Mouse (Mus musculus) ES-E14 (cell line): Measurements from ENCODE around the gene Kcng4. TPM values are rescaled to one million over a fixed set of nuclear protein-coding genes. Genes with fewer than 3 reads are reported as not detected.

Experiments
- DNase-seq: peaks from one replicate; pipeline ENCODE4 v3.0.0-alpha.2; 2013; ENCODE audit warnings: low read depth, low spot score
- H3K27ac ChIP-seq: 2 replicates; pipeline ENCODE4 v1.5.1; 2012; ENCODE audit warnings: low read depth, mild to moderate bottlenecking, low read length, moderate library complexity, mixed read lengths; ENCODE audit not compliant: poor library complexity, insufficient read depth, severe bottlenecking
- H3K36me3 ChIP-seq: 2 replicates; pipeline ENCODE4 v1.6.1; 2012; ENCODE audit warnings: mild to moderate bottlenecking, low read length, moderate library complexity, mixed read lengths; ENCODE audit not compliant: control insufficient read depth, poor library complexity, insufficient read depth, severe bottlenecking
- H3K4me1 ChIP-seq, 2 experiments: fragments of 150-350 bp in 1 of 2; sonication (generic) in 1 of 2; 2 replicates each; pipeline ENCODE4 v1.6.1; 2012; ENCODE audit warnings: low read length in 2 of 2, mild to moderate bottlenecking in 1 of 2, mixed read lengths in 1 of 2; ENCODE audit not compliant: control insufficient read depth in 2 of 2, insufficient read depth in 2 of 2, poor library complexity in 1 of 2
- H3K4me3 ChIP-seq, 2 experiments: fragments of 150-350 bp in 1 of 2; sonication (generic) in 1 of 2; 2 replicates each; pipeline ENCODE4 v1.5.1; 2012; ENCODE audit warnings: low read length in 2 of 2, low read depth in 1 of 2, mild to moderate bottlenecking in 1 of 2, mixed read lengths in 1 of 2; ENCODE audit not compliant: insufficient read depth in 1 of 2, poor library complexity in 1 of 2, severe bottlenecking in 1 of 2
- H3K9ac ChIP-seq: 2 replicates; pipeline ENCODE4 v1.6.1; 2012; ENCODE audit warnings: low read depth, mild to moderate bottlenecking, low read length, mixed read lengths; ENCODE audit not compliant: poor library complexity, insufficient read depth, severe bottlenecking
- H3K9me3 ChIP-seq: fragments of 150-350 bp; sonication (generic); 2 replicates; pipeline ENCODE4 v1.6.1; 2012; ENCODE audit warnings: low read depth, mild to moderate bottlenecking, low read length; ENCODE audit not compliant: control insufficient read depth, insufficient read depth
- CHD2 ChIP-seq: IDR thresholded peaks from 2 replicates; pipeline ENCODE4 v1.6.1; 2014; ENCODE audit warnings: mild to moderate bottlenecking, low read depth, low read length, inconsistent platforms
- HCFC1 ChIP-seq: IDR thresholded peaks from 2 replicates; pipeline ENCODE4 v1.6.1; 2012; ENCODE audit warnings: low read length, inconsistent platforms, borderline replicate concordance; ENCODE audit not compliant: insufficient read depth
- MAFK ChIP-seq: IDR thresholded peaks from 2 replicates; pipeline ENCODE4 v1.6.1; 2014; ENCODE audit warnings: mild to moderate bottlenecking, low read depth, low read length, inconsistent platforms; ENCODE audit not compliant: insufficient read depth
- ZC3H11A ChIP-seq: IDR thresholded peaks from 2 replicates; pipeline ENCODE4 v1.6.1; 2012; ENCODE audit warnings: low read depth, mild to moderate bottlenecking, inconsistent platforms, low read length, borderline replicate concordance
- ZNF384 ChIP-seq: IDR thresholded peaks from 2 replicates; pipeline ENCODE4 v1.6.1; 2012; ENCODE audit warnings: low read depth, low read length, inconsistent platforms
- in situ Hi-C, 2 experiments: fragments of 600-800 bp; cut with MboI; formaldehyde crosslinking; loops; one replicate each; pipeline ENCODE4 v1.15.1; 2025; ENCODE audit warnings: low sequenced_read_pairs in 2 of 2, inconsistent platforms in 1 of 2; ENCODE audit not compliant: unreplicated experiment in 2 of 2
- total RNA-seq: library from RNA; depleted of rRNA; stranded (reverse); fragments of 300-350 nt; gene quantifications from 2 replicates; pipeline ENCODE4 v1.2.3, GENCODE M21; 2012

Kcng4 gene
- total RNA-seq, 1 experiment, result 0.67 TPM

- DNase-seq, result peak; percentile 65
- no peaks in the 10 kb centered on the region for H3K9me3 ChIP-seq
- peaks cover 0 to 2% of the 10 kb centered on the region in 2 experiments; a peak in 1 of 4 replicates for H3K4me1 ChIP-seq
- in situ Hi-C loops, result no loop called here
- no peak within 1 kb of the TSS for H3K27ac ChIP-seq
- H3K4me3 ChIP-seq, result peak within 1 kb of the TSS in 1 of 2 experiments; percentile 26; a peak in 2 of 4 replicates
- no peaks in the 10 kb centered on the region for H3K36me3 ChIP-seq
- TF ChIP-seq ZC3H11A, result no peak
- TF ChIP-seq MAFK, result no peak
- TF ChIP-seq HCFC1, result no peak
- peak; percentile 88 for TF ChIP-seq CHD2
- peak within 1 kb of the TSS; percentile 20 for H3K9ac ChIP-seq
Measured at GRCm38 (mm10) chr8:119612471-119612870, 23.0 kb downstream of the Kcng4 start, which contains the start of gene Adad2. Gene Adad2, plus strand, starts transcription at chr8:119612747.

GRCm38 (mm10) chr8:119606224-119606623 is 29.3 kb downstream of the Kcng4 start:
- Histone ChIP-seq H3K9ac (no peak overlapping the region), H3K27ac (no peak overlapping the region), H3K4me1 (peaks cover 0 to 7% of the 10 kb centered on the region in 2 experiments; a peak in 1 of 4 replicates), H3K4me3 (no peak overlapping the region), H3K36me3 (peaks cover 17% of the 10 kb centered on the region), H3K9me3 (no peaks in the 10 kb centered on the region)
- DNase-seq, result no peak
- TF ChIP-seq ZC3H11A, result no peak
- no peak for TF ChIP-seq HCFC1
- TF ChIP-seq CHD2, result no peak
- no peak for TF ChIP-seq MAFK
- TF ChIP-seq ZNF384, result peak; percentile 71
- in situ Hi-C loops, result no loop called here

GRCm38 (mm10) chr8:119604996-119605395 is 30.5 kb downstream of the Kcng4 start, which contains the start of gene Taf1c:
Gene Taf1c, minus strand, starts transcription at chr8:119605222.
- H3K4me3 ChIP-seq, result peak within 1 kb of the TSS; percentile 87 to 90
- H3K9me3 ChIP-seq, result no peaks in the 10 kb centered on the region
- H3K9ac ChIP-seq, result peak within 1 kb of the TSS; percentile 91
- TF ChIP-seq HCFC1 (0 out of 2 replicates have a peak, but pooled peaks have one; percentile 18), ZNF384 (no peak)
- in situ Hi-C loops, result no loop called here
- peaks cover 29% of the 10 kb centered on the region for H3K36me3 ChIP-seq
- peak; percentile 93 for DNase-seq
- no peak within 1 kb of the TSS for H3K27ac ChIP-seq
- peaks cover 0 to 7% of the 10 kb centered on the region in 2 experiments; a peak in 1 of 4 replicates for H3K4me1 ChIP-seq

GRCm38 (mm10) chr8:119604398-119604803 is 31.1 kb downstream of the Kcng4 start:
- in situ Hi-C loops, result no loop called here
- H3K4me1 ChIP-seq, result peaks cover 0 to 7% of the 10 kb centered on the region in 2 experiments; a peak in 1 of 4 replicates
- H3K36me3 ChIP-seq, result peaks cover 32% of the 10 kb centered on the region
- no peak for TF ChIP-seq ZC3H11A
- no peak for TF ChIP-seq ZNF384
- no peak for TF ChIP-seq MAFK
- TF ChIP-seq HCFC1, result no peak
- no peak for TF ChIP-seq CHD2
- peak overlapping the region; percentile 87 to 90 for H3K4me3 ChIP-seq
- H3K9ac ChIP-seq, result peak overlapping the region; percentile 91
- no peak for DNase-seq
- H3K9me3 ChIP-seq, result no peaks in the 10 kb centered on the region
- no peak overlapping the region for H3K27ac ChIP-seq

- no peak for TF ChIP-seq ZC3H11A
- no peak for TF ChIP-seq ZNF384
- TF ChIP-seq CHD2, result no peak
- no peak for TF ChIP-seq HCFC1
- TF ChIP-seq MAFK, result no peak
- no peak overlapping the region for H3K27ac ChIP-seq
- H3K36me3 ChIP-seq, result peaks cover 38% of the 10 kb centered on the region
Measured at GRCm38 (mm10) chr8:119603771-119604170, 31.7 kb downstream of the Kcng4 start.

More at GRCm38 (mm10) chr8:119603771-119604170, 31.7 kb downstream of the Kcng4 start:
- Histone ChIP-seq H3K9me3 (no peaks in the 10 kb centered on the region), H3K9ac (no peak overlapping the region), H3K4me1 (peaks cover 0 to 7% of the 10 kb centered on the region in 2 experiments; a peak in 1 of 4 replicates), H3K4me3 (no peak overlapping the region)
- in situ Hi-C loops, result no loop called here
- DNase-seq, result no peak
